Mouse (Mus musculus) lung, adult 2 months (tissue): ENCODE measurements around the gene Nlk. TPM values are rescaled to one million over a fixed set of nuclear protein-coding genes. Genes with fewer than 3 reads are reported as not detected.
"Not testable (repeated sequence)": the region's sequence is repeated elsewhere in the genome, so short reads cannot be mapped to it uniquely, and the experiment has no call there.

ENCODE experiments used
- DNase-seq: peaks from one replicate; pipeline ENCODE4 v3.0.0; 2022
- H3K4me1 ChIP-seq: fragments of 200-500 bp; 2 replicates; pipeline ENCODE4 v1.6.1; 2011; ENCODE audit warnings: low read length; ENCODE audit not compliant: control insufficient read depth, insufficient read depth
- H3K4me3 ChIP-seq: fragments of 200-500 bp; replicated peaks from 2 replicates; pipeline ENCODE3; 2011; ENCODE audit warnings: low read depth, mild to moderate bottlenecking, control low read depth, low read length; ENCODE audit errors: extremely low read depth
- CTCF ChIP-seq: fragments of 200-500 bp; IDR thresholded peaks from 2 replicates; pipeline ENCODE4 v1.5.1; 2011; ENCODE audit warnings: mild to moderate bottlenecking, low read length, control low read depth; ENCODE audit not compliant: insufficient read depth
- POLR2A ChIP-seq: fragments of 200-500 bp; IDR thresholded peaks from 2 replicates; pipeline ENCODE4 v1.6.1; 2011; ENCODE audit warnings: low read depth, mild to moderate bottlenecking, control low read depth, low read length, borderline replicate concordance; ENCODE audit errors: extremely low read depth
- WGBS: fragments of 180-500 bp; shearing (Covaris S2); methylation state at CpG from one replicate; pipeline ENCODE4 v1.1.7; 2018; 5-methylcytosine and 5-hydroxymethylcytosine counted together
- polyA plus RNA-seq: library from polyadenylated mRNA; depleted of rRNA; stranded (reverse); fragments of >200 nt; gene quantifications from 2 replicates; pipeline ENCODE4 v1.2.3, GENCODE M21; 2012

Nlk gene
- polyA plus RNA-seq, 1 experiment, result 24.3 TPM

DNA sequence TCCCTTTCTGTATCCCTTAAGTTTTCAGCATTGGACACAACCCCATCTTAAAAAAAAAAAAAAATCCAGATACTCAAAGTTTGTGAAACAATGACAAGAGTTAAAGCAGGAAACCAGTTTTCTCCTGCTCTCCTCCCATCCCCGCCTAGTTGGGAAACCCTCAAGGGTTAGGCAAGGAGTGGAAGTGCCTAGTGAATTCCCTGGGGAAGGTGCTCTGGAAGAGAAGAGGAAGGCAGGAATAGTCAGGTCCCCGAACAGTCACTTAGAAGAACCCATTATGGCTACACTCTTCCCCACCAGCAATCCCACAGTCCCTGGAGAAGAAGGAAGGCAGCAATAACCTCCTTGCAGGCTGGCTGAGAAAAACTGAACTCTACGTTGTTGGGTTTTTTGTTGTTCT is 2.9 kb downstream of the Nlk start:
- H3K4me3 ChIP-seq, result no peak overlapping the region
- 39% methylated on average over 3 of the region's 3 CpGs for WGBS
- TF ChIP-seq CTCF (no peak), POLR2A (no peak)
- DNase-seq, result no peak
- peaks cover 13% of the 10 kb centered on the region for H3K4me1 ChIP-seq

DNA sequence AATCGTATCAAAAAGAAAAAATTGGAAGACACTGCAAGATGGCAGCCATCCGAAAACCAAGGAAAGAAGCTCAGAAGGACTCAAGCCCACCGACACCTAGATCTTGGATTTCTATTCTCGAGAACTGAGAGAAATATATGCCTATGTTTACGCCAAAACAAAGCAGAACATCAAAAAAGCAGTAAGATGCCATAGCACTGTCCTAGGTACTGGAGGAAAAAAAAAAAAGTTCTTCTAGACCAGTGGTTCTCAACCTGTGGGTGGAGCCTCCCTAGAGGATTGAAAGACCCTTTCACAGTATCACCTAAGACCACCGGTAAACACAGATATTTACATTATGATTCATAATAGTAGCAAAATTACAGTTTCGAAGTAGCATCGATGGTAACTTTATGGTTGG is 3.9 kb downstream of the Nlk start:
- 93% methylated on average over 8 of the region's 8 CpGs for WGBS
- DNase-seq, result no peak
- Histone ChIP-seq H3K4me1 (peaks cover 13% of the 10 kb centered on the region), H3K4me3 (no peak overlapping the region)
- TF ChIP-seq CTCF (no peak), POLR2A (no peak)

DNA sequence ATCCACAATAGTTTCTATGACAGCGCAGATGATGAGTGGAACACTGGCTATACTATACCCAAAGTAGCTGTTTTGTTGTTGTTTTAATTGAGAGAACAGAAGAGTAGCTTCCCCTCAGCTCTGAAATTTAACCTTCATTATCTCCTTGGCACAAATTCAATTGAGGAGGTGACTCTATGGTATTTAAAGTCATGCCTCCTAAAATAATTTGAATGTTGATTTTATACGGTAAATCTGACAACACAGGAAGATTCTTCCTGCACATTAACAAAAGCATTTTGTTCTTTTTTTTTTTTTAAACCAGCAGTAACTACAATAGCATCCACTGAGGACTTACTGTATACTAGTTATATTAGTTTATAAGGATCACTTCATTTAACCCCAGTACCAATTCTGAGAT is 6.0 kb downstream of the Nlk start:
- TF ChIP-seq CTCF (no peak), POLR2A (no peak)
- no peak for DNase-seq
- Histone ChIP-seq H3K4me1 (peaks cover 13% of the 10 kb centered on the region), H3K4me3 (no peak overlapping the region)
- WGBS, result 47% methylated on average over 2 of the region's 2 CpGs

DNA sequence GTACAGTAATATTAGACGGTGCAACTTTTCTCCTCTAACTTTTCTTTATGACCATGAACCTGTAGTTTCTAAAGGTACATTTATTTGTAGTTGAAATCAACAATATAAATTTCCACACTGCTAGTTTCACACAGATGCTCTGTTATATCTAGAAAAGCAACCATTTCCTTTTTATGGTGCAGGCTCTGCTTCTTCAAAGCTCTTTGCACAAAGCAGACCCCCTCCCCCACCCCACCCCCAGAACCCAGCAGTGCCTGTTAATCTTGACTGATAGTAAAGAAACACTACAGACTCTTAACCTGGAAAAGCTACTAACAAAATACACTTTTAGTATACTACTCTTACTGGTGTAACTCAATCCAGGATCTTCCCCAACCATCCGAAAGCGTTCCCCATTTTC is 6.6 kb downstream of the Nlk start:
- no peak for DNase-seq
- Histone ChIP-seq H3K4me3 (no peak overlapping the region), H3K4me1 (peaks cover 11% of the 10 kb centered on the region)
- WGBS, result 73% methylated on average over 3 of the region's 3 CpGs
- TF ChIP-seq POLR2A (no peak), CTCF (no peak)

DNA sequence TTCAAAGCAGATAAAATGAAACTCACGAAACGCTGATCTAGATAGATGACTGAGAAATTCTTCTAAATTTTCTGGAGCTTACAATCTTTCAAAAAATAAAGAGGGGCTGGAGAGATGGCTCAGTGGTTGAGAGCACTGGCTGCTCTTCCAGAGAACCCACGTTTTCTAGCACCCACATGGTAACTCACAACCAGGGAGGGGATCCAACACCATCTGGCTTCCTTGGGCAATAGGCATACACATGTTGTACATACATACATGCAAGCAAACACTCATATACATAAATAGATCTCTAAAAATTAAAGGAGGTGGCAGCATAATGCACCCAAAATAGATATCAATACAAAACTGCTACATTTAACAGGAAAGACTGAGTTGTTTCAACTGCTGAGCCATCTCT is 16.1 kb downstream of the Nlk start:
- H3K4me3 ChIP-seq, result no peak overlapping the region
- 67% methylated on average over 3 of the region's 3 CpGs for WGBS

DNA sequence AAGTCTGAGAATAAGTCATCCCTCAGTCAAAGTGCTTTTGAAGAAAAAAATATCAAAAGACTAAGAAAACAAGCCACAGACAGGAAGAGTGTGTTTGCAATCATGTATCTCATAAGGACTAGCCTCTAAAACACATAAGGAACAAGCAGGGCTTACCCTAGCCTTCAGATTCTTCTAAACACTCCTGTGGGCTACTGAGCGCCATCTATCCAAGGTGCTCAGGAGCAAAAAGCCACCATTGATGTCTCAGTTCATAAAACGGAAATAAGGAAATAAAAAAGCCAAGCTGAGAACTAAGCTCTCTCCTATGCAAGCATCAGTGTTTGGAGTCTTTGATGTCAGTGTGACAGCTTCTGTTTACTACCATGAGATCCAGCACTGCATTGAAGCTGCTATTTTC is 18.4 kb downstream of the Nlk start:
- TF ChIP-seq CTCF (no peak), POLR2A (no peak)
- no peak overlapping the region for H3K4me3 ChIP-seq
- H3K4me1 ChIP-seq, result peaks cover 2% of the 10 kb centered on the region
- no peak for DNase-seq
- WGBS, result 58% methylated on average over 2 of the region's 2 CpGs

More for the DNA sequence above, 16.1 kb downstream of the Nlk start:
- TF ChIP-seq CTCF, result no peak
- no peak for TF ChIP-seq POLR2A
- peaks cover 2% of the 10 kb centered on the region for H3K4me1 ChIP-seq
- no peak for DNase-seq

DNA sequence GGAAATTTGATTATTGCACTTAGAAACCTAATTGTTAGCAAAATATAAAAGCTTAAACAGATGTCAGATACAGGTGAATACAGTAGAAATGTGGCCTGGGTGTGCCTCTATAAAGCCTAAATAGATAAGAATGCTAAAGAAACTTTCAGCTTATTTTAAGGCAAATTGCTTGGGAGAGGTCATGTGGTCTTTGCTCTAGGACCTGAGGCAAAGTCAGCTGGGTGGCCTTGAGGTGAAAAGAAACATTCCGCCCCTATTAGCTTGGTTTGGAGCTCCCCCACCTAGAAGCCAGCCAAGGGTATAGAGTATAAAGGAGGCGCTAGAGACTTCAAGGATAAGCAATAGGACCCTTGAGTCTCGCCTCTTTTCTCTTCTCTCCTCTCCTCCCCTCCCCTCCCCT is 28.5 kb downstream of the Nlk start:
- 81% methylated on average over 3 of the region's 3 CpGs for WGBS
- TF ChIP-seq POLR2A (no peak), CTCF (no peak)
- Histone ChIP-seq H3K4me3 (no peak overlapping the region), H3K4me1 (no peaks in the 10 kb centered on the region; the same call in 1 of the 2 replicates)
- DNase-seq, result no peak

DNA sequence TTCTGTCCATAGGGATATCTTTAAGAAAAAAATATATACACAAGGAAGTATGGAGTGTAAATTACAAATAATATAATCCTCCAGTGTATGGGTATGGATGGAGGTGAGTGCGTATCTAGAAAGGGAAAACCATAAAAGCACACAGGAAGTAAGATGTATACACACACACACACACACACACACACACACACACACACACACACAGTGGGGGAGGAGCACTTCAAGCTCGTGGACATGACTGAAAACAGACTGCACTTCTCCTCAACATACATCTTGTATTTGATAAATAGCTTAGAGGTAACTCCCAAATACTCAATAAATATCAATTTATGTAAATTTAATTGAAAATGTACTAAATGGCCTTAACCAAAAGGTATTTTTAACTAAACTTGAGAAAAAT is 32.3 kb downstream of the Nlk start:
- Histone ChIP-seq H3K4me1 (no peaks in the 10 kb centered on the region; the same call in 1 of the 2 replicates), H3K4me3 (no peak overlapping the region)
- WGBS, result 56% methylated on average over 2 of the region's 2 CpGs
- no peak for DNase-seq
- TF ChIP-seq CTCF (no peak), POLR2A (no peak)

DNA sequence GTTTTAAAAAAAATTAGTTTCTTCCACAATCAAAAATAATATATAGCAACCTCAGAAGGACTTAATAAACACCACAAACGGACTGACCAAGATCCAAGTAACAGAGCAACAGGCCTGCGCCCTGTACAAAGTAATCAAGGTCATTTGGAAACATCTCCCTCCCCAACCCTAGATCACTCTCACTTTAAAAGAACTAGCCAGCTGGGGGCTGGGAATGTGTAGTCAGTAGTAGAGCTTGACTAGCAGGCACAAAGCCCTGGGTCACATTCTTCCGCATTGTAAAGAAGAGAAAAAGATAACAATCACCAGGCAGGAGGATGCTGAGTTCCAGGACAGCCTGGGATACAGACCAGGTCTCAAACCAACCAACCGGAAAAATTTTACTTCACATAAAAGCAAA is 33.3 kb downstream of the Nlk start:
- Histone ChIP-seq H3K4me1 (no peaks in the 10 kb centered on the region; the same call in 1 of the 2 replicates), H3K4me3 (no peak overlapping the region)
- DNase-seq, result no peak
- no peak for TF ChIP-seq POLR2A
- no peak for TF ChIP-seq CTCF
- WGBS, result 67% methylated on average over 4 of the region's 4 CpGs

DNA sequence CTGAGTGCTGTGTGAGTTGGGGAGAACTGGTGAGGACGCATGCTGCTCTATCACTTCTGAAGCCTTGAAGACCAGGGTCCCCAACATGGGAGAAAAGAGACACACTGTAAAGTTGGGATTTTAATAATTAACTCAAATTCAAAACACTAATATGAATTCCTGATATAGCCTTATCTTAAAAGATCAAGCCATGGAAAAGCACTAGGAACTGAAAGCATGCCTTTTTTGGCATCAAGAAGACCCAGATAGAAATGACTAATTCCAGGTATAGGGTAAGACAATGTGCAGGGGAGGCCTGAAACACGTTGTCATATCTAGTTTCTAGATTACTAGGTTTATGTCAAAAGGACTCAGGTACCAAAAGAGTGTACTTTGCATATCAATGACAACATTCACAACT is 48.0 kb downstream of the Nlk start:
- WGBS, result 83% methylated on average over 2 of the region's 2 CpGs
- no peak for DNase-seq
- TF ChIP-seq CTCF (no peak), POLR2A (no peak)

DNA sequence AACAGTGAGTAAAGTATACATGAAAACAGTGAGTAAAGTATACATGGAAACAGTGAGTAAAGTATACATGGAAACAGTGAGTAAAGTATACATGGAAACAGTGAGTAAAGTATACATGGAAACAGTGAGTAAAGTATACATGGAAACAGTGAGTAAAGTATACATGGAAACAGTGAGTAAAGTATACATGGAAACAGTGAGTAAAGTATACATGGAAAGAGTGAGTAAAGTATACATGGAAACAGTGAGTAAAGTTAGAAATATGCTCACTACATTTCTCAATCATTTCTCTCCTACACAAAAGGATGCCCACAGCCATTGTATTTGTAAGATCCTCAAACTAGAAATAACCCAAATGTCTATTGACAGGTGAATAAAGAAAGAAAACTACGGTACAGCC is 48.8 kb downstream of the Nlk start:
- WGBS, result 98% methylated on average over 1 of the region's 1 CpGs
- not testable (repeated sequence) for H3K4me1 ChIP-seq, DNase-seq, H3K4me3 ChIP-seq

More for the DNA sequence above, 48.0 kb downstream of the Nlk start:
- no peak overlapping the region for H3K4me3 ChIP-seq
- H3K4me1 ChIP-seq, result no peaks in the 10 kb centered on the region
